Mouse (Mus musculus) bone marrow macrophage, adult 2 months (primary cell): ENCODE measurements around the gene Nav2.

Experiments
- CTCF ChIP-seq: IDR thresholded peaks from 2 replicates; pipeline ENCODE4 v1.5.1; 2012; ENCODE audit warnings: low read depth, mild to moderate bottlenecking, low read length, moderate library complexity
- POLR2A ChIP-seq: IDR thresholded peaks from 2 replicates; pipeline ENCODE4 v1.6.1; 2012; ENCODE audit warnings: mild to moderate bottlenecking, low read depth, low read length, borderline replicate concordance

GRCm38 (mm10) chr7:49342556-49343080, 434.1 kb downstream of the Nav2 start:
- TF ChIP-seq CTCF: no peak
- TF ChIP-seq POLR2A: no peak
